Mouse (Mus musculus): ENCODE results near the gene Calm1. TPM values are rescaled to one million over a fixed set of nuclear protein-coding genes. Genes with fewer than 3 reads are reported as not detected.

Calm1 gene
- polyA plus RNA-seq (2012; ENCODE audit: insufficient read depth, insufficient read length, missing spikeins), result 735 and 768 TPM in 2 replicates

DNA sequence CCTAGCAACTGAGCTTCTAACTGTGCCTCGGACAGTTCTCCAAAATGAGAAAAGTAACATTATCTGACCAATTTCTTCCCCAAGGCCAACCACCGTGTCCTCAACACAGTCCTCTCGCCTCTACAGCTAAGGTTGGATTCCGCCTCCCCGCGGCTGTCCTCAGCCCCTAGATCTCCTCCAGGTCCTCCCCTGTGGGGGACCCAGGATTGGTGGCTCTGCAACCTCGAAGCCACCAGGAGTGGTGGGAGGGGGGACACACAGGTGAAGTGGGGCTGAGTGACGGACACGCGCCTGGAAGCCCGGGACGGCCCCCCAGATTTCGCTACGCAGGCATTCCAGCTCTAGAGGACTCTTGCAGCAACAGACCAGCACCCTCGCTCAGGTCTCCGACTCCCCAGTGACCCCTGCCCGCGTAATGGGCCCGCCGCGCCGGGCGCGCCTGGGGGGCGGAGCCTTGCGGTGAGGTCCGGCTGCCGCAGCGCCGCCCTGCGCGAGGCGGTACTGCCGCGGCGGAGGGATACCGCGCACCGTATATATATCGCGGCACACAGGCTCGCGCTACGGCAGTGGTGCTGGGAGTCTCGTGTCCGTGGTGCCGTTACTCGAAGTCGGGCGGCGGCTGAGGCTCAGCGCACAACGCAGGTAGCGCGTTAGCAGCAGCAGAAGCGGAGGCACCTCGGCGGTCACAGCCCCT lies at the start of gene Calm1:
TSS of gene Calm1 (plus strand) at position 469 of the 694 bp plus-strand sequence.
- peaks cover 24% of the 10 kb centered on the region for H3K4me1 ChIP-seq (ENCODE audit: control insufficient read depth, insufficient read depth, low read length)
- TF ChIP-seq POLR2A (IDR thresholded peaks at IDR 0.05; ENCODE audit: borderline replicate concordance, low read depth, low read length), result peak; percentile 95
- no peak for TF ChIP-seq CTCF (IDR thresholded peaks at IDR 0.05; ENCODE audit: low read depth, low read length)

DNA sequence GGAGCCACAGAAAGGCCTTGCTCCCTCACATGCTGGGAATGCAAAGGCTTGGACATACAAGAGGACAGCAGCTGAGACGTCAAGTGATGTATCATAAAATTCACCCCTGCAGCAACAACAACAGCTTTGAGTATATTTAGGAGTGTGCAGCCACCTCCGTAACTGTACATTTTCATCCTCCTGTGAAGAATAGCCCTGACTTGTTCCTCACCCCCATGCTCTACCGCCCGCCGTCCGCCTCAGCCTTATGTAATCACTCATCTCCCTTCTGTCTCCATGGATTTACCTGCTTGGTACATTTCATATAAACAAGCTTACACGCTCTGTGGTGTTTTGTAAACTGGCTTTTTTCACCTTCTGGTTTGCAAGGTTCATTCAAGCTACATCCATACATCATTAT lies 46.8 kb upstream of the Calm1 start:
- Histone ChIP-seq H3K4me3 (ENCODE audit: insufficient read depth, low read length) (no peak overlapping the region), H3K4me1 (ENCODE audit: control insufficient read depth, insufficient read depth, low read length) (peaks cover 2% of the 10 kb centered on the region; the same call in 1 of the 2 replicates), H3K27ac (ENCODE audit: insufficient read depth, low read depth, low read length) (no peak overlapping the region)
- TF ChIP-seq POLR2A (IDR thresholded peaks at IDR 0.05; ENCODE audit: borderline replicate concordance, low read depth, low read length), result no peak
- no peak for TF ChIP-seq CTCF (IDR thresholded peaks at IDR 0.05; ENCODE audit: low read depth, low read length)

More for the DNA sequence above, at the start of gene Calm1:
- Histone ChIP-seq H3K27ac (ENCODE audit: insufficient read depth, low read depth, low read length) (peak within 1 kb of the TSS; percentile 73), H3K4me3 (ENCODE audit: insufficient read depth, low read length) (peak within 1 kb of the TSS; percentile 100)

DNA sequence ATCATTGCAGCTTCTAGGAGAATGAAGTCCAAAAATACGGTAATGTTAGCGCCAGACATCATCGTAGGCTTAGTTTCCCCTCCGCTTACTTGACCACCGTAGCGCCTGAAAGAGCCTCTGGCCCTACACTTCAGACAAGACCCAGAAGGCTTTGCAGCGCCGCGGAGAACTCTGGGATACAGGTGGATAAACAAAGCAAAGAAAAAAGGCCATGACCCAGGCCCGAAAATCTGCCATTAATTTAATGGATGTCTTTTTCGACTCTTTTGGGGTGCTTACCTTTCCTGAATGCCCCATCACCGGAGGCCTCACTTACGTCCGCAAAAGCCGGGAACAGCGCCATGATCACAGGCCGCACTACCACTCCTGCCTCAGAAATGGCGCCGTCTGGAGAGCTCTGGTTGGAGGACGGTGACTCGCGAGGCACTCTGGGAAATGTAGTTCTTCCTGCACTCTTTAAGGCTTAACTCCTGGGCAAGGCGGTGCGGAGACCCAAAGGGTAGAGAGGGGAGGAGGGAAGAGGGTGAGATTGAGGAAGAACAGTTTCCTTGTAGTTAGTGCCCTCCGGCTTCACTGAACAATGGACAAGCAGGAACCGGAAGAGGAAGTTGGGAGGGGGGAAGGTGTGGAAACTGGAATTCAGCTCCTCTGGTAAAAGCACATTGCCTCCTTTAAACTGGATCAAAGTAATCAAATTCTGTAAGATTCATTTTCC lies 39.8 kb upstream of the Calm1 start, which contains the start of gene Nrde2:
TSS of gene Nrde2 (minus strand) at position 393 of the 715 bp plus-strand sequence.
- no peak for TF ChIP-seq CTCF (IDR thresholded peaks at IDR 0.05; ENCODE audit: low read depth, low read length)
- TF ChIP-seq POLR2A (IDR thresholded peaks at IDR 0.05; ENCODE audit: borderline replicate concordance, low read depth, low read length), result no peak
- Histone ChIP-seq H3K4me3 (ENCODE audit: insufficient read depth, low read length) (peak within 1 kb of the TSS; percentile 83), H3K4me1 (ENCODE audit: control insufficient read depth, insufficient read depth, low read length) (peaks cover 5% of the 10 kb centered on the region), H3K27ac (ENCODE audit: insufficient read depth, low read depth, low read length) (peak within 1 kb of the TSS; percentile 97)

DNA sequence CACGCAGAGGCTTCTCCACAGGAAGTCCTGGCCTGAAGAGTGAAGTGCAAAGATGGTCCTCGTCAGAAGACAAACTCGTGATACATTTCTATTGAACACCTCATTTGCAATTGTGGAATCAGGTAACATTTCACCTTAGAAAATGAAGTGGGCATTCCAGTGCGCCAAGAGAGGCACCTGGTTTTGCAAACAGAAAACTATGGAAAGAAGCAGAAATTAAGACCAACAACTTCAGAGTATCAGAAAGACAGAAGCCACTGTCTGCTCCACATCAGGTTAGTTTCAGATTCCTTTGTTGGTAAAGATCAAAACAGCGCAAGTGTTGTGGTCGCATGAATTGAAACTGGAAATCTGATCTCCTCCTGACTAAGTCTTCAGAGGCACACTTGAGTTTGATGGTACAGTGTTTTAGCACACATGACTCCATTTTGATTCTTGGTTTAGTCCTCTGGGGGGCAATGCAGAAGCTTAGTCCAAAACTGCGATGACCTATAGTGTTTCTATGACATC lies 34.2 kb upstream of the Calm1 start:
- Histone ChIP-seq H3K4me1 (ENCODE audit: control insufficient read depth, insufficient read depth, low read length) (peaks cover 15% of the 10 kb centered on the region), H3K4me3 (ENCODE audit: insufficient read depth, low read length) (no peak overlapping the region), H3K27ac (ENCODE audit: insufficient read depth, low read depth, low read length) (no peak overlapping the region)
- TF ChIP-seq POLR2A (IDR thresholded peaks at IDR 0.05; ENCODE audit: borderline replicate concordance, low read depth, low read length) (no peak), CTCF (IDR thresholded peaks at IDR 0.05; ENCODE audit: low read depth, low read length) (no peak)

DNA sequence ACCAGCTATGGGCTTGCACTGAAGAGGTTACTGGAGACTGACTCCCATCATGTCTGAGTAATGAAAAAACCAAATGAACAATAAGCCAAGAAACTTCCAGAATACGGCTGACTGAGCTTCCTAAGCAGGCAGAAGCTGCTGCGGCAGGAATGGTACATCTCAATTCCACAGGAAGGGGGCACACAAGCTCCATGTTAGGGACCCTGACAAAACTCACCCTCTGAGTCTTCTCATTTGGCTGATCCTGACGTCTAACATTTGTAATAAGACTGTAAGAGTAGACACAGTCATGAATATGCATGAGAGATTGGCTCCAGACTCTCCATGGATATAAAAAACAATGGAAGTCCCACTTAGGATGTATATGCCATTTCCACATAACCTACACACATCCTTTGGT lies 33.1 kb upstream of the Calm1 start:
- no peak for TF ChIP-seq CTCF (IDR thresholded peaks at IDR 0.05; ENCODE audit: low read depth, low read length)
- no peak for TF ChIP-seq POLR2A (IDR thresholded peaks at IDR 0.05; ENCODE audit: borderline replicate concordance, low read depth, low read length)
- H3K4me1 ChIP-seq (ENCODE audit: control insufficient read depth, insufficient read depth, low read length), result peaks cover 15% of the 10 kb centered on the region

DNA sequence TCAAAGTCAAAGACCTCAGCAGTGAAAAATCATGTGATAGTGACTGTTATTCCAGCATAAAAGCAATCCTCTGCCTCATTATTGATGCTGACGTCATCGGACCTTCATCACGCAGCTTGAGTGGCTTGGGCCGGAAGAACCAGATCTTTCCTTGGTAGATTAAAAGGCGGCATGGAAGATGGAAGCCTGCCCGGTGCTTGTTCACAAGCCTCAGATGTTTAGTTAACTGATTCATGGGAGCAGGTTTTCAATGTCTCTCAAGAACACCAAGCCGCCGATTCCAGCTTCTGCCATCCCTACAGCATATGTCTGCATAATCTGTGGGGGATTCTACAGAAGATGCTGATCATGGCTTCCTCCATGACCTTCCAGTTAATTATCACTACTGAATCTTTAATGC lies 32.3 kb upstream of the Calm1 start:
- Histone ChIP-seq H3K27ac (ENCODE audit: insufficient read depth, low read depth, low read length) (no peak overlapping the region), H3K4me1 (ENCODE audit: control insufficient read depth, insufficient read depth, low read length) (peaks cover 15% of the 10 kb centered on the region), H3K4me3 (ENCODE audit: insufficient read depth, low read length) (no peak overlapping the region)
- TF ChIP-seq POLR2A (IDR thresholded peaks at IDR 0.05; ENCODE audit: borderline replicate concordance, low read depth, low read length) (no peak), CTCF (IDR thresholded peaks at IDR 0.05; ENCODE audit: low read depth, low read length) (no peak)

More for the DNA sequence above, 33.1 kb upstream of the Calm1 start:
- no peak overlapping the region for H3K27ac ChIP-seq (ENCODE audit: insufficient read depth, low read depth, low read length)
- no peak overlapping the region for H3K4me3 ChIP-seq (ENCODE audit: insufficient read depth, low read length)

DNA sequence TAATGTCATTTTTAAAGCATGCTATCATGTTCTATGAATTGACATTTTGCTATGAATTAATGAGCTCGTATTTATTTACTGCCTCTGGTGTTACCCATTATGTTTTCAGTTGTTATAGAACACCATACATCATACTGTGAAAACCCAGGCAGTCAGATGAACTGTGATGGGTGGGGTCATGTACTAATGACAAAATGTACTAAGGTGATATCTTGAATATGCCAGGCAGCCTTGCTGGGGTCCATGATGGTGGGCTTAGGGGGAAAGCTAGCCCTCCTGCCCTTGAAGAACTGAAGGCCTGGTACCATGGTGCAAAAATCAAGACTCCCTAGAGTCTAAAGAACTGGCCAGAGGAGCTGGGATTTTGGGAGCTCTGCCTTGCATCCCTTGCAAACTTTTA lies 31.7 kb upstream of the Calm1 start:
- Histone ChIP-seq H3K27ac (ENCODE audit: insufficient read depth, low read depth, low read length) (peak overlapping the region; percentile 56), H3K4me3 (ENCODE audit: insufficient read depth, low read length) (peak overlapping the region; percentile 9; the same call in 1 of the 2 replicates), H3K4me1 (ENCODE audit: control insufficient read depth, insufficient read depth, low read length) (peaks cover 15% of the 10 kb centered on the region)
- TF ChIP-seq POLR2A (IDR thresholded peaks at IDR 0.05; ENCODE audit: borderline replicate concordance, low read depth, low read length), result no peak
- no peak for TF ChIP-seq CTCF (IDR thresholded peaks at IDR 0.05; ENCODE audit: low read depth, low read length)

DNA sequence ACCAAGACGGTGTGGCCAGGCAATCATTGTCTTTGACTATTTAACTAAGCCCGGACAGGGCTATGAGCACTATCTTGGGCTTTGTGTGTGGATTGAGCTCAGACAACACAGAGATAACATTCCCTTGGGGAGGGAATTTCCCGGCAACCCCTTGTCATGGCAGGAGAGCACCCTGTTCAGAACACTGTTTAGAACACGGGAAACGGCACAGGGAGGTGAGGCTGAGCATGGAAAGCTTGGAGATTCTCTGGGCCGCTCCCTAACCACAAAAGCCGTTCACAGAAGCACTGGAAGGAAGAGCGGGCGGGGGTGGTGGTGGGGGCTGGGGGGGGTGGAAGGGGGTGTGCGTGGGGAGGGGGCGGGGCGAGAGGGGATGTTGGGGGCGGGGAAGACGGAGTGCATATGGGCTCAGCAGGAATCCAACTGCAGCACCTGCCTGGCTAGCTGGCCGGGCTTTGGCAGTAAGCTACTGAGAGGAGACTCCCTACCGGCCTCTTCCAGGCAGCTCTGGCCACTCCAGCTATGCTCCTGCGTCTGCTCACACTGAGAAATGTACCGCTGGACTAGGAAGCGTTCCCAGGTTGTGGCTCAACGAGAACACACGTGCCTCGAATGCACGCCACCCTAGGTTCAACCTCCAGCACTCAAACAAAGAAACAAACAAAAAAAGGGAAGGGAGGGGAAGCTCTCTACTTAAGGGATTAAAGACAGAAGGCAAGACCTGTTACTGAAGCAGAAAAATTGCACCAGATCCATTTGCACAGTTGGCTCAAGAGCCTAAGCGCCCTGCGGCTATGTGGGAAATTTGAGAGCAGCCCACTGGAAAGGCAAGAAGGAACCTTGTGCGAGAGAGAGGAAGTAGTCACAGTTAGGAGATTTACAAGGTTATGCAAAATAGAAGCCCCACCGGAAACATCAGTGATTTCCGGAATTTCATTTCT lies 31.0 kb upstream of the Calm1 start:
- peaks cover 15% of the 10 kb centered on the region for H3K4me1 ChIP-seq (ENCODE audit: control insufficient read depth, insufficient read depth, low read length)
- TF ChIP-seq POLR2A (IDR thresholded peaks at IDR 0.05; ENCODE audit: borderline replicate concordance, low read depth, low read length) (no peak), CTCF (IDR thresholded peaks at IDR 0.05; ENCODE audit: low read depth, low read length) (no peak)
- H3K27ac ChIP-seq (ENCODE audit: insufficient read depth, low read depth, low read length), result peak overlapping the region; percentile 90
- peak overlapping the region; percentile 42 for H3K4me3 ChIP-seq (ENCODE audit: insufficient read depth, low read length)

DNA sequence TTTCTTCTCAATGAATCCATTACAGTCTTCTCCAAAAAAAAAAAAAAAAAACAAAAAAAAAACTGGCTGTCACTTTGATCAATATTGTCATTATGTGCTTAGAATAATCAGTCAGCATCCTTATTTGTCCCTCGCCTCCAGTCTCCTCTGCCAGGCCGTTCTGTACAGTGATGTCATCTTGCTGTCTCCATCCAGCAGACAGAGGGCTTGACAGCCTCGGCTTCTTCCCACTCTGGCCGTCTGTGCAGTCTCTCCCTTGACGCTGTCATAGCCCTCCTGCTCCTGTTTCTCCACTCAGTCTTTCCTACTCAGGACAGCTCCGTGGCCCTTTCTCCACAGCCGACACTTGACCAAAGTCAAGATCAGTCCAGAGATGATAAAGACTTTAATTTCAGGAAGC lies 26.8 kb upstream of the Calm1 start:
- H3K4me3 ChIP-seq (ENCODE audit: insufficient read depth, low read length), result no peak overlapping the region
- H3K27ac ChIP-seq (ENCODE audit: insufficient read depth, low read depth, low read length), result no peak overlapping the region
- no peak for TF ChIP-seq POLR2A (IDR thresholded peaks at IDR 0.05; ENCODE audit: borderline replicate concordance, low read depth, low read length)
- TF ChIP-seq CTCF (IDR thresholded peaks at IDR 0.05; ENCODE audit: low read depth, low read length), result no peak
- peaks cover 18% of the 10 kb centered on the region for H3K4me1 ChIP-seq (ENCODE audit: control insufficient read depth, insufficient read depth, low read length)

Data from bone marrow macrophage, adult 2 months (primary cell).